Mouse (Mus musculus) hindbrain, embryonic 16.5 days (tissue): ENCODE measurements around the gene Epb42. TPM values are rescaled to one million over a fixed set of nuclear protein-coding genes. Genes with fewer than 3 reads are reported as not detected.
"Not testable (repeated sequence)": the region's sequence is repeated elsewhere in the genome, so short reads cannot be mapped to it uniquely, and the experiment has no call there.

ENCODE experiments used
- ATAC-seq: fragments of 200-750 bp; cut with Nextera tagmentation; 2 replicates; pipeline ENCODE4 v1.8.0; 2017; ENCODE audit warnings: moderate TSS enrichment, moderate library complexity
- H3K27ac ChIP-seq: fragments of 300-500 bp; sonication (generic); 2 replicates; pipeline ENCODE4 v1.5.1; 2014; ENCODE audit warnings: low read depth, mild to moderate bottlenecking, control low read depth, low read length, moderate library complexity
- H3K27me3 ChIP-seq: fragments of 300-500 bp; sonication (generic); replicated peaks from 2 replicates; pipeline ENCODE4 v1.6.1; 2014; ENCODE audit warnings: low read length; ENCODE audit not compliant: control insufficient read depth, insufficient read depth
- H3K36me3 ChIP-seq: fragments of 300-500 bp; sonication (generic); 2 replicates; pipeline ENCODE4 v1.6.1; 2014; ENCODE audit warnings: mild to moderate bottlenecking, low read length, moderate library complexity, mixed read lengths; ENCODE audit not compliant: control insufficient read depth, insufficient read depth
- H3K4me1 ChIP-seq: fragments of 300-500 bp; sonication (generic); 2 replicates; pipeline ENCODE4 v1.6.1; 2014; ENCODE audit warnings: low read depth, low read length; ENCODE audit not compliant: control insufficient read depth, insufficient read depth
- H3K4me2 ChIP-seq: fragments of 300-500 bp; sonication (generic); 2 replicates; pipeline ENCODE4 v1.6.1; 2014; ENCODE audit warnings: mild to moderate bottlenecking, low read length, control low read depth, moderate library complexity
- H3K4me3 ChIP-seq: fragments of 300-500 bp; sonication (generic); 2 replicates; pipeline ENCODE4 v1.5.1; 2014; ENCODE audit warnings: mild to moderate bottlenecking, low read length, control low read depth, moderate library complexity
- H3K9ac ChIP-seq: fragments of 300-500 bp; sonication (generic); 2 replicates; pipeline ENCODE4 v1.6.1; 2014; ENCODE audit warnings: low read depth, mild to moderate bottlenecking, control low read depth, low read length, moderate library complexity
- H3K9me3 ChIP-seq: fragments of 300-500 bp; sonication (generic); 2 replicates; pipeline ENCODE4 v1.6.1; 2014; ENCODE audit warnings: mild to moderate bottlenecking, low read length, moderate library complexity; ENCODE audit not compliant: control insufficient read depth
- WGBS: fragments of 180-500 bp; shearing (Covaris S2); extraction: QIAGEN DNeasy Blood & Tissue Kit; methylation state at CpG from one replicate; pipeline ENCODE4 v1.1.7; 2014; 5-methylcytosine and 5-hydroxymethylcytosine counted together
- polyA plus RNA-seq: library from polyadenylated mRNA; unstranded; fragments of >200 nt; fragmentation: Nextera tagmentation; extraction: Ambion mirVana; gene quantifications from 2 replicates; pipeline ENCODE4 v1.2.1, GENCODE M21; 2015

The Epb42 gene
- polyA plus RNA-seq, 1 experiment from 2014 or later, result 0.06 TPM

GRCm38 (mm10) chr2:120996607-120997006, 40.3 kb downstream of the Epb42 start:
- ATAC-seq, H3K9me3 ChIP-seq, H3K4me2 ChIP-seq, H3K4me3 ChIP-seq, H3K9ac ChIP-seq, H3K27ac ChIP-seq, H3K4me1 ChIP-seq, H3K27me3 ChIP-seq, H3K36me3 ChIP-seq: not testable (repeated sequence)
- WGBS, result 83% methylated on average over 1 of the region's 1 CpGs

- peaks cover 4% of the 10 kb centered on the region; the same call in 1 of the 2 replicates for H3K36me3 ChIP-seq
- no peak overlapping the region for H3K9ac ChIP-seq
- no peaks in the 10 kb centered on the region for H3K4me1 ChIP-seq
- no peak overlapping the region for H3K27ac ChIP-seq
- no peak overlapping the region for H3K4me3 ChIP-seq
- no peaks in the 10 kb centered on the region for H3K9me3 ChIP-seq
- no peak for ATAC-seq
- H3K27me3 ChIP-seq, result no peaks in the 10 kb centered on the region
- WGBS, result 80% methylated on average over 4 of the region's 4 CpGs
- no peak overlapping the region for H3K4me2 ChIP-seq
Measured at GRCm38 (mm10) chr2:120991196-120991595, 45.7 kb downstream of the Epb42 start.

- Histone ChIP-seq H3K27me3 (no peaks in the 10 kb centered on the region), H3K36me3 (peaks cover 8% of the 10 kb centered on the region), H3K4me2 (no peak overlapping the region), H3K9ac (no peak overlapping the region), H3K27ac (no peak overlapping the region), H3K4me1 (no peaks in the 10 kb centered on the region), H3K4me3 (no peak overlapping the region), H3K9me3 (no peaks in the 10 kb centered on the region)
- ATAC-seq, result no peak
- WGBS, result 93% methylated on average over 1 of the region's 1 CpGs
Measured at GRCm38 (mm10) chr2:120985241-120985640, 51.6 kb downstream of the Epb42 start.

- Histone ChIP-seq H3K4me2 (no peak overlapping the region), H3K4me1 (no peaks in the 10 kb centered on the region), H3K9me3 (no peaks in the 10 kb centered on the region), H3K27me3 (no peaks in the 10 kb centered on the region), H3K4me3 (no peak overlapping the region), H3K27ac (no peak overlapping the region), H3K9ac (no peak overlapping the region), H3K36me3 (peaks cover 8% of the 10 kb centered on the region)
- no peak for ATAC-seq
- WGBS, result 13% methylated on average over 2 of the region's 2 CpGs
Measured at GRCm38 (mm10) chr2:120983611-120984010, 53.3 kb downstream of the Epb42 start.

- Histone ChIP-seq H3K27ac (no peak overlapping the region), H3K9me3 (no peaks in the 10 kb centered on the region), H3K9ac (no peak overlapping the region), H3K4me1 (peaks cover 5% of the 10 kb centered on the region), H3K4me3 (no peak overlapping the region), H3K27me3 (no peaks in the 10 kb centered on the region), H3K4me2 (no peak overlapping the region), H3K36me3 (peaks cover 3% of the 10 kb centered on the region; the same call in 1 of the 2 replicates)
- ATAC-seq, result no peak
- WGBS, result 81% methylated on average over 2 of the region's 2 CpGs
Measured at GRCm38 (mm10) chr2:120980861-120981260, 56.0 kb downstream of the Epb42 start.

GRCm38 (mm10) chr2:120979819-120980218, 57.1 kb downstream of the Epb42 start:
- 88% methylated on average over 1 of the region's 1 CpGs for WGBS
- Histone ChIP-seq H3K4me2 (no peak overlapping the region), H3K9ac (no peak overlapping the region), H3K9me3 (no peaks in the 10 kb centered on the region), H3K27ac (no peak overlapping the region), H3K36me3 (no peaks in the 10 kb centered on the region; the same call in 1 of the 2 replicates), H3K4me3 (no peak overlapping the region), H3K27me3 (no peaks in the 10 kb centered on the region), H3K4me1 (peaks cover 5% of the 10 kb centered on the region)
- ATAC-seq, result no peak

GRCm38 (mm10) chr2:120978693-120979037, 58.2 kb downstream of the Epb42 start:
- no peak overlapping the region for H3K27ac ChIP-seq
- no peaks in the 10 kb centered on the region for H3K9me3 ChIP-seq
- 53% methylated on average over 2 of the region's 2 CpGs for WGBS
- H3K9ac ChIP-seq, result no peak overlapping the region
- H3K4me3 ChIP-seq, result no peak overlapping the region
- no peak for ATAC-seq
- no peaks in the 10 kb centered on the region; the same call in 1 of the 2 replicates for H3K36me3 ChIP-seq
- H3K4me2 ChIP-seq, result no peak overlapping the region
- peaks cover 5% of the 10 kb centered on the region for H3K4me1 ChIP-seq
- no peaks in the 10 kb centered on the region for H3K27me3 ChIP-seq

GRCm38 (mm10) chr2:120977926-120978692, 58.8 kb downstream of the Epb42 start:
- peak overlapping the region; percentile 96 for H3K9ac ChIP-seq
- no peaks in the 10 kb centered on the region for H3K9me3 ChIP-seq
- peak overlapping the region; percentile 90 for H3K27ac ChIP-seq
- peak overlapping the region; percentile 86 for H3K4me3 ChIP-seq
- no peaks in the 10 kb centered on the region for H3K27me3 ChIP-seq
- H3K4me1 ChIP-seq, result peaks cover 5% of the 10 kb centered on the region
- WGBS, result 80% methylated on average over 8 of the region's 8 CpGs
- no peaks in the 10 kb centered on the region; the same call in 1 of the 2 replicates for H3K36me3 ChIP-seq
- H3K4me2 ChIP-seq, result peak overlapping the region; percentile 89
- ATAC-seq, result no peak; the same call in 1 of the 2 replicates

GRCm38 (mm10) chr2:120976990-120977925, 59.6 kb downstream of the Epb42 start, which contains the start of gene Tmem62:
Gene Tmem62 (plus strand): TSS chr2:120977017.
- Histone ChIP-seq H3K27ac (peak within 1 kb of the TSS; percentile 90), H3K36me3 (no peaks in the 10 kb centered on the region; the same call in 1 of the 2 replicates), H3K9me3 (no peaks in the 10 kb centered on the region), H3K4me3 (peak within 1 kb of the TSS; percentile 86), H3K27me3 (no peaks in the 10 kb centered on the region), H3K4me1 (peaks cover 5% of the 10 kb centered on the region), H3K9ac (peak within 1 kb of the TSS; percentile 96), H3K4me2 (peak within 1 kb of the TSS; percentile 89)
- 1% methylated on average over 69 of the region's 71 CpGs for WGBS
- peak; percentile 83 for ATAC-seq
